Mouse (Mus musculus): ENCODE results near the gene Onecut3. TPM values are rescaled to one million over a fixed set of nuclear protein-coding genes. Genes with fewer than 3 reads are reported as not detected.

Onecut3 gene
- 1.8 and 1.9 TPM in 2 replicates for polyA plus RNA-seq (2012; rRNA removed)

DNA sequence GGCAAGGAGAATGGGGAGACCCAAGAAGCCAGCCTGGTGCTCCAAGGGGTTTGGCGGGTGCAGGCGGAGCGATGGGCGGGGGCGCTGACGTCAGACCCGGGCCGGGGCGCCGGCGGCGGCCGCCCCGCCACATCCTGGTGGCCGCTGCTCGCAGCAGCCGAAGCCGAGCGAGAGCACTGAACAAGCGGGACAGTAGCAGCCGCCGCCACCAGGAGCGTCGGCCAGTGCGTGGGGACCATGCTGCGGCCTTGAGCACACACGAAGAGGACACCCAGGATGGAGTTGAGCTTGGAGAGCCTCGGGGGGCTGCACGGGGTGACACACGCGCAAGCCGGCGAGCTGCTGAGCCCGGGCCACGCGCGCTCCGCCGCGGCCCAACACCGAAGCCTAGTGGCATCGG is at the start of gene Onecut3:
Gene Onecut3, plus strand, starts transcription at position 104 of the 400 bp plus-strand sequence.

DNA sequence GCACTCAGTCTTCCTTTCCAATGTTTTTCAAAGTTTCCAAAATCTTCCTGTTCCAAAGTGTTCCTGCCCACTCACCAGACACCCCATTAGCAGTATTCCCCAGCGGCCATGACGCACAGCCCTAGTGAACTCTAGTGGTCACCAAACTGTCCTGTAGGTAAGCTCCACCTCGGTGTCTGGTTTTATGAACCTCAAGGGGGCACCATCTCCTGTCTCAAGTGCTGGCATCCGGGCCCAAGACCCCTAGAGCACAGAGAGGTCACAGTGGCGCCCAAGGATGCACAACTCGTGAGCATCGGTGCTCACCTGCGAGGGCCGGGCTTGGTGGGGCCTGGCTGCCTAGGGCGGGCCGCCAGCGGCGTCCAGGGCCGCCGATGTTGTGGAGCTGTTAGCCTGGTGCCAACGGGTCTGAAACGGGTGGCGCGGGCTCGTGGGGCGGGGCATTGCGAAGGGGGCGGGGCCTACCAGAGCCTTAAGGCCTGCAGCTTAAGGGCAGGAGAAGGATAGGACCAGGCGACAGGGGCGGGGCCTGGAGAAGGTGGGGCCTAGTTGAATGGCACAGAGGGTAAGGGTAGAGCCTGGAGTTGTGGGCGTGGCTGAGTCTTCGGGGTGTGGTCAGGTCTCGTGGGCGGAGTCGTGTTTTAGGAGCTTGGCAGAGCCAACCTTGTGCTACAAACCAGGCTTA is 44.2 kb downstream of the Onecut3 start, which contains the start of gene Atp8b3:
Gene Atp8b3, minus strand, starts transcription at position 415 of the 685 bp plus-strand sequence.

DNA sequence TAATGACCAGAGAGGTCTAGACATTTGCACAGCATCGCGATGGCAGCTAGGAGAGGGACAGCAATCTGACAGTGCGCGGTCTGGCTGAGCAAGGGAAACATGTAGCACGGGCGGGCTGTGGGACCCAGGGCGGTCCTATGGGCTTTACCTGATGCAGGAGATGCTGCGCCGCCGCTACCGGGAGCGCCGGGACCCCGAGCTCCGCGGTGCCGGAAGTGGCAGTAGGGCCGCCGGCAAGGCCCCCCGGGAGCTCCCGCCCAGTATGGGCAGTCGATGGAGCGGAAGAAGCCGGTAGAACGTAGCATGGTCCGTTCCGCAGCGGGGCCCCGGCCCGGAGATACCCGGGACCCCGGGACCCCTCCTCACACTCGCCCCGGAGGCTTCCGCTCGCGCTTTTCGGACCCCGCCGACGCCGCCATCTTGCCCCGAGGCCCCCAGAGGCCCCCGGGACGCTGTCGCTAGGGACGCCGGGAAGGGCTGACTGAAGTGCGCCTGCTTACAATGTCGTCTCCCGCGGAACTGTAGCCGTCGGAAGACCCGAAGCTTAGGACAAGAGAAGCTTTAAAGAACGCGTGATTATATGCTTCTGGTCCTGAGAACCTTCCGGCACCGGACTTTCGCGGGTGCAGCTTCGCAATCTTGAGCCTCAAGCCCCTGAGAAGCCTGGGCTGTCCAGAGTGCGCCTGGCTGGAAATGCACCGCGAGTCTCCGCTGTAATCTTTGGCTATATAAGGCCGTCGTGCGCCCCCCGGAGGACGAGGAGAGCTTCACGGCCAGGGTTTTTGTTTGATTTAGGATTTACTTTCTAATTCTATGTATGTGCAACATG is 66.7 kb downstream of the Onecut3 start, which contains the start of gene Rexo1:
Gene Rexo1, minus strand, starts transcription at position 445 of the 829 bp plus-strand sequence.

Other genes starting within 250 kb of the Onecut3 start
- gene Ndufs7, start 245.7 kb upstream of the Onecut3 start, polyA plus RNA-seq (2012; rRNA removed) = 302 and 305 TPM in 2 replicates
- 18.8 and 24.7 TPM in 2 replicates for gene Gamt, start 233.8 kb upstream of the Onecut3 start, polyA plus RNA-seq (2012; rRNA removed)
- 128 and 136 TPM in 2 replicates for gene Dazap1, start 233.3 kb upstream of the Onecut3 start, polyA plus RNA-seq (2012; rRNA removed)
- 2,373 and 2,399 TPM in 2 replicates for gene Rps15, start 202.4 kb upstream of the Onecut3 start, polyA plus RNA-seq (2012; rRNA removed)
- gene Apc2, start 198.9 kb upstream of the Onecut3 start, polyA plus RNA-seq (2012; rRNA removed) = 140 and 172 TPM in 2 replicates
- gene 2310011J03Rik, start 174.3 kb upstream of the Onecut3 start, polyA plus RNA-seq (2012; rRNA removed) = 25.8 and 26.3 TPM in 2 replicates
- gene Pcsk4, start 165.3 kb upstream of the Onecut3 start, polyA plus RNA-seq (2012; rRNA removed) = 10.6 and 10.7 TPM in 2 replicates
- 3.1 and 3.2 TPM in 2 replicates for gene Reep6, start 164.9 kb upstream of the Onecut3 start, polyA plus RNA-seq (2012; rRNA removed)
- 1.2 and 2.2 TPM in 2 replicates for gene Adamtsl5, start 146.4 kb upstream of the Onecut3 start, polyA plus RNA-seq (2012; rRNA removed)
- gene Plk5, start 138.4 kb upstream of the Onecut3 start, polyA plus RNA-seq (2012; rRNA removed) = 14.5 and 15.1 TPM in 2 replicates
- gene Mex3d, start 107.2 kb upstream of the Onecut3 start, polyA plus RNA-seq (2012; rRNA removed) = 72.2 and 76.7 TPM in 2 replicates
- 199 and 209 TPM in 2 replicates for gene Mbd3, start 95.3 kb upstream of the Onecut3 start, polyA plus RNA-seq (2012; rRNA removed)
- 745 and 942 TPM in 2 replicates for gene Uqcr11, start 88.0 kb upstream of the Onecut3 start, polyA plus RNA-seq (2012; rRNA removed)
- 60.4 and 61.6 TPM in 2 replicates for gene Tcf3, start 61.2 kb upstream of the Onecut3 start, polyA plus RNA-seq (2012; rRNA removed)
- gene Atp8b3, start 44.3 kb downstream of the Onecut3 start, polyA plus RNA-seq (2012; rRNA removed) = 0.56 TPM in 2 replicates
- gene Rexo1, start 66.7 kb downstream of the Onecut3 start, polyA plus RNA-seq (2012; rRNA removed) = 35.8 and 43.3 TPM in 2 replicates
- gene Klf16, start 82.5 kb downstream of the Onecut3 start, polyA plus RNA-seq (2012; rRNA removed) = 16.9 and 17.9 TPM in 2 replicates
- 158 and 169 TPM in 2 replicates for gene Abhd17a, start 95.5 kb downstream of the Onecut3 start, polyA plus RNA-seq (2012; rRNA removed)
- gene Scamp4, start 108.0 kb downstream of the Onecut3 start, polyA plus RNA-seq (2012; rRNA removed) = 48.0 and 52.2 TPM in 2 replicates
- gene Adat3, start 108.0 kb downstream of the Onecut3 start, polyA plus RNA-seq (2012; rRNA removed) = 7.8 and 8.9 TPM in 2 replicates
- 3.7 and 4.2 TPM in 2 replicates for gene Gm49322, start 111.2 kb downstream of the Onecut3 start, polyA plus RNA-seq (2012; rRNA removed)
- 179 and 190 TPM in 2 replicates for gene Csnk1g2, start 128.0 kb downstream of the Onecut3 start, polyA plus RNA-seq (2012; rRNA removed)
- gene Btbd2, start 162.2 kb downstream of the Onecut3 start, polyA plus RNA-seq (2012; rRNA removed) = 67.4 and 77.7 TPM in 2 replicates
- gene Mknk2, start 183.3 kb downstream of the Onecut3 start, polyA plus RNA-seq (2012; rRNA removed) = 72.1 and 74.4 TPM in 2 replicates
- 33.3 and 34.2 TPM in 2 replicates for gene Mob3a, start 207.1 kb downstream of the Onecut3 start, polyA plus RNA-seq (2012; rRNA removed)
- 82.4 and 83.5 TPM in 2 replicates for gene Izumo4, start 207.3 kb downstream of the Onecut3 start, polyA plus RNA-seq (2012; rRNA removed)
- 155 and 167 TPM in 2 replicates for gene Ap3d1, start 247.4 kb downstream of the Onecut3 start, polyA plus RNA-seq (2012; rRNA removed)